Mouse (Mus musculus): ENCODE data around the gene Plekhh2.

GRCm38 (mm10) chr17:84573940-84574339 is 62.2 kb downstream of the Plekhh2 start:
- TF ChIP-seq CTCF (IDR thresholded peaks at IDR 0.05; ENCODE audit: control insufficient read depth, insufficient read depth, insufficient replicate concordance, low read depth, low read length) (no peak), POLR2A (IDR thresholded peaks at IDR 0.05; ENCODE audit: control insufficient read depth, low read depth, low read length) (no peak)
